Mouse (Mus musculus): ENCODE results near the gene Gm49378. TPM values are rescaled to one million over a fixed set of nuclear protein-coding genes. Genes with fewer than 3 reads are reported as not detected.

Gm49378 gene
- polyA plus RNA-seq, 1 experiment from 2014 or later, result 3.4 TPM

Other genes with a start within 250 kb of the Gm49378 start
- 63.3 and 64.5 TPM in 2 replicates for gene Dhrs4, start 159.1 kb downstream of the Gm49378 start, polyA plus RNA-seq (2016; fragmentation: Nextera tagmentation; extraction: Ambion mirVana)
- gene Carmil3, start 147.2 kb downstream of the Gm49378 start, polyA plus RNA-seq (2016; fragmentation: Nextera tagmentation; extraction: Ambion mirVana), result 2.4 and 2.6 TPM in 2 replicates
- gene Cpne6, start 127.5 kb downstream of the Gm49378 start, polyA plus RNA-seq (2016; fragmentation: Nextera tagmentation; extraction: Ambion mirVana), result 0.30 and 0.59 TPM in 2 replicates
- gene Nrl, start 112.9 kb downstream of the Gm49378 start, polyA plus RNA-seq (2016; fragmentation: Nextera tagmentation; extraction: Ambion mirVana), result not detected in 2 replicates
- gene Pck2, start 97.6 kb downstream of the Gm49378 start, polyA plus RNA-seq (2016; fragmentation: Nextera tagmentation; extraction: Ambion mirVana), result 38.8 and 43.0 TPM in 2 replicates
- gene Dcaf11, start 77.9 kb downstream of the Gm49378 start, polyA plus RNA-seq (2016; fragmentation: Nextera tagmentation; extraction: Ambion mirVana), result 73.2 and 78.7 TPM in 2 replicates
- gene A730061H03Rik, start 77.5 kb downstream of the Gm49378 start, polyA plus RNA-seq (2016; fragmentation: Nextera tagmentation; extraction: Ambion mirVana), result 0.96 TPM in 1 of 2 replicates, not detected in the other
- gene Fitm1, start 62.3 kb downstream of the Gm49378 start, polyA plus RNA-seq (2016; fragmentation: Nextera tagmentation; extraction: Ambion mirVana), result 114 and 118 TPM in 2 replicates
- 211 and 212 TPM in 2 replicates for gene Psme1, start 59.8 kb downstream of the Gm49378 start, polyA plus RNA-seq (2016; fragmentation: Nextera tagmentation; extraction: Ambion mirVana)
- gene Emc9, start 52.6 kb downstream of the Gm49378 start, polyA plus RNA-seq (2016; fragmentation: Nextera tagmentation; extraction: Ambion mirVana), result 16.3 and 21.5 TPM in 2 replicates
- gene Psme2, start 46.8 kb downstream of the Gm49378 start, polyA plus RNA-seq (2016; fragmentation: Nextera tagmentation; extraction: Ambion mirVana), result 200 and 213 TPM in 2 replicates
- 16.4 and 16.8 TPM in 2 replicates for gene Rnf31, start 46.2 kb downstream of the Gm49378 start, polyA plus RNA-seq (2016; fragmentation: Nextera tagmentation; extraction: Ambion mirVana)
- 8.7 and 9.4 TPM in 2 replicates for gene Irf9, start 34.3 kb downstream of the Gm49378 start, polyA plus RNA-seq (2016; fragmentation: Nextera tagmentation; extraction: Ambion mirVana)
- 16.5 and 17.5 TPM in 2 replicates for gene Rec8, start 19.9 kb downstream of the Gm49378 start, polyA plus RNA-seq (2016; fragmentation: Nextera tagmentation; extraction: Ambion mirVana)
- gene Ipo4, start 1.9 kb downstream of the Gm49378 start, polyA plus RNA-seq (2016; fragmentation: Nextera tagmentation; extraction: Ambion mirVana), result 66.1 and 68.4 TPM in 2 replicates
- gene Tm9sf1, start 5.9 kb upstream of the Gm49378 start, polyA plus RNA-seq (2016; fragmentation: Nextera tagmentation; extraction: Ambion mirVana), result 86.2 and 92.6 TPM in 2 replicates
- 0.45 and 0.60 TPM in 2 replicates for gene Tssk4, start 12.3 kb upstream of the Gm49378 start, polyA plus RNA-seq (2016; fragmentation: Nextera tagmentation; extraction: Ambion mirVana)
- 74.1 and 76.7 TPM in 2 replicates for gene Mdp1, start 22.6 kb upstream of the Gm49378 start, polyA plus RNA-seq (2016; fragmentation: Nextera tagmentation; extraction: Ambion mirVana)
- 39.8 and 44.6 TPM in 2 replicates for gene Gmpr2, start 34.0 kb upstream of the Gm49378 start, polyA plus RNA-seq (2016; fragmentation: Nextera tagmentation; extraction: Ambion mirVana)
- 457 and 491 TPM in 2 replicates for gene Nedd8, start 34.2 kb upstream of the Gm49378 start, polyA plus RNA-seq (2016; fragmentation: Nextera tagmentation; extraction: Ambion mirVana)
- 36.1 and 37.6 TPM in 2 replicates for gene Tinf2, start 43.9 kb upstream of the Gm49378 start, polyA plus RNA-seq (2016; fragmentation: Nextera tagmentation; extraction: Ambion mirVana)
- 0.27 and 0.70 TPM in 2 replicates for gene Tgm1, start 76.0 kb upstream of the Gm49378 start, polyA plus RNA-seq (2016; fragmentation: Nextera tagmentation; extraction: Ambion mirVana)
- gene Rabggta, start 84.4 kb upstream of the Gm49378 start, polyA plus RNA-seq (2016; fragmentation: Nextera tagmentation; extraction: Ambion mirVana), result 20.9 and 24.4 TPM in 2 replicates
- gene Dhrs1, start 107.8 kb upstream of the Gm49378 start, polyA plus RNA-seq (2016; fragmentation: Nextera tagmentation; extraction: Ambion mirVana), result 59.2 and 60.8 TPM in 2 replicates
- gene Nop9, start 107.8 kb upstream of the Gm49378 start, polyA plus RNA-seq (2016; fragmentation: Nextera tagmentation; extraction: Ambion mirVana), result 27.7 and 30.6 TPM in 2 replicates
- 1.0 and 1.2 TPM in 2 replicates for gene Cideb, start 120.6 kb upstream of the Gm49378 start, polyA plus RNA-seq (2016; fragmentation: Nextera tagmentation; extraction: Ambion mirVana)
- gene Ltb4r2, start 123.5 kb upstream of the Gm49378 start, polyA plus RNA-seq (2016; fragmentation: Nextera tagmentation; extraction: Ambion mirVana), result 0.49 and 0.54 TPM in 2 replicates
- gene Ltb4r1, start 128.1 kb upstream of the Gm49378 start, polyA plus RNA-seq (2016; fragmentation: Nextera tagmentation; extraction: Ambion mirVana), result 0.49 and 0.76 TPM in 2 replicates
- 24.4 and 26.2 TPM in 2 replicates for gene Adcy4, start 146.2 kb upstream of the Gm49378 start, polyA plus RNA-seq (2016; fragmentation: Nextera tagmentation; extraction: Ambion mirVana)
- gene Ripk3, start 151.0 kb upstream of the Gm49378 start, polyA plus RNA-seq (2016; fragmentation: Nextera tagmentation; extraction: Ambion mirVana), result 19.7 and 20.3 TPM in 2 replicates
- gene Nfatc4, start 185.2 kb upstream of the Gm49378 start, polyA plus RNA-seq (2016; fragmentation: Nextera tagmentation; extraction: Ambion mirVana), result 17.5 and 18.6 TPM in 2 replicates
- 33.3 and 38.2 TPM in 2 replicates for gene Nynrin, start 216.1 kb upstream of the Gm49378 start, polyA plus RNA-seq (2016; fragmentation: Nextera tagmentation; extraction: Ambion mirVana)
- gene Cbln3, start 246.5 kb upstream of the Gm49378 start, polyA plus RNA-seq (2016; fragmentation: Nextera tagmentation; extraction: Ambion mirVana), result 0.32 and 0.57 TPM in 2 replicates
- 19.8 TPM in 2 replicates for gene Khnyn, start 247.1 kb upstream of the Gm49378 start, polyA plus RNA-seq (2016; fragmentation: Nextera tagmentation; extraction: Ambion mirVana)